Mouse (Mus musculus): ENCODE data around the gene Hadhb. TPM values are rescaled to one million over a fixed set of nuclear protein-coding genes. Genes with fewer than 3 reads are reported as not detected.

Gene Hadhb
- polyA plus RNA-seq, 1 experiment, result 88.1 TPM

GRCm38 (mm10) chr5:30155821-30156629, 977 bp downstream of the Hadhb start:
- TF ChIP-seq CTCF (IDR thresholded peaks at IDR 0.05; ENCODE audit: extremely low read depth, insufficient read length, insufficient replicate concordance, low read depth, low read length), result no peak
- TF ChIP-seq POLR2A (IDR thresholded peaks at IDR 0.05; ENCODE audit: low read depth, low read length), result no peak
- Histone ChIP-seq H3K27me3 (ENCODE audit: control insufficient read depth, insufficient read depth, low read length) (no peaks in the 10 kb centered on the region), H3K36me3 (ENCODE audit: control insufficient read depth, insufficient read depth, low read length) (no peaks in the 10 kb centered on the region), H3K4me3 (ENCODE audit: low read depth, low read length) (peak overlapping the region; percentile 84), H3K4me1 (ENCODE audit: control insufficient read depth, insufficient read depth, insufficient read length, low read length) (no peaks in the 10 kb centered on the region), H3K27ac (ENCODE audit: insufficient read depth, low read depth, low read length) (peak overlapping the region; percentile 89)
- 5% methylated on average over 13 of the region's 13 CpGs for WGBS

- peaks cover 6% of the 10 kb centered on the region; the same call in 1 of the 2 replicates for H3K4me1 ChIP-seq (ENCODE audit: control insufficient read depth, insufficient read depth, insufficient read length, low read length)
- H3K27ac ChIP-seq (ENCODE audit: insufficient read depth, low read depth, low read length), result no peak overlapping the region
- H3K36me3 ChIP-seq (ENCODE audit: control insufficient read depth, insufficient read depth, low read length), result 0 out of 2 replicates have a peak, but pooled peaks cover 2% of the 10 kb centered on the region
- H3K4me3 ChIP-seq (ENCODE audit: low read depth, low read length), result no peak overlapping the region
- WGBS, result 75% methylated on average over 6 of the region's 6 CpGs
- TF ChIP-seq CTCF (IDR thresholded peaks at IDR 0.05; ENCODE audit: extremely low read depth, insufficient read length, insufficient replicate concordance, low read depth, low read length) (no peak), POLR2A (IDR thresholded peaks at IDR 0.05; ENCODE audit: low read depth, low read length) (no peak)
- no peaks in the 10 kb centered on the region for H3K27me3 ChIP-seq (ENCODE audit: control insufficient read depth, insufficient read depth, low read length)
These were observed 4.6 kb downstream of the Hadhb start for GRCm38 (mm10) chr5:30159601-30160000.

- no peak overlapping the region for H3K27ac ChIP-seq (ENCODE audit: insufficient read depth, low read depth, low read length)
- TF ChIP-seq POLR2A (IDR thresholded peaks at IDR 0.05; ENCODE audit: low read depth, low read length), result no peak
- no peak for TF ChIP-seq CTCF (IDR thresholded peaks at IDR 0.05; ENCODE audit: extremely low read depth, insufficient read length, insufficient replicate concordance, low read depth, low read length)
- 33% methylated on average over 1 of the region's 1 CpGs for WGBS
- H3K27me3 ChIP-seq (ENCODE audit: control insufficient read depth, insufficient read depth, low read length), result no peaks in the 10 kb centered on the region
- H3K36me3 ChIP-seq (ENCODE audit: control insufficient read depth, insufficient read depth, low read length), result peaks cover 10% of the 10 kb centered on the region
- no peak overlapping the region for H3K4me3 ChIP-seq (ENCODE audit: low read depth, low read length)
- peaks cover 6% of the 10 kb centered on the region; the same call in 1 of the 2 replicates for H3K4me1 ChIP-seq (ENCODE audit: control insufficient read depth, insufficient read depth, insufficient read length, low read length)
These were observed 6.8 kb downstream of the Hadhb start for GRCm38 (mm10) chr5:30161836-30162235.

GRCm38 (mm10) chr5:30162339-30162738, 7.3 kb downstream of the Hadhb start:
- TF ChIP-seq POLR2A (IDR thresholded peaks at IDR 0.05; ENCODE audit: low read depth, low read length) (no peak), CTCF (IDR thresholded peaks at IDR 0.05; ENCODE audit: extremely low read depth, insufficient read length, insufficient replicate concordance, low read depth, low read length) (no peak)
- Histone ChIP-seq H3K27me3 (ENCODE audit: control insufficient read depth, insufficient read depth, low read length) (no peaks in the 10 kb centered on the region), H3K4me3 (ENCODE audit: low read depth, low read length) (no peak overlapping the region), H3K27ac (ENCODE audit: insufficient read depth, low read depth, low read length) (no peak overlapping the region), H3K4me1 (ENCODE audit: control insufficient read depth, insufficient read depth, insufficient read length, low read length) (peaks cover 6% of the 10 kb centered on the region; the same call in 1 of the 2 replicates), H3K36me3 (ENCODE audit: control insufficient read depth, insufficient read depth, low read length) (peaks cover 10% of the 10 kb centered on the region)
- WGBS, result 33% methylated on average over 6 of the region's 6 CpGs

- Histone ChIP-seq H3K4me3 (ENCODE audit: low read depth, low read length) (no peak overlapping the region), H3K27ac (ENCODE audit: insufficient read depth, low read depth, low read length) (no peak overlapping the region), H3K27me3 (ENCODE audit: control insufficient read depth, insufficient read depth, low read length) (no peaks in the 10 kb centered on the region), H3K36me3 (ENCODE audit: control insufficient read depth, insufficient read depth, low read length) (peaks cover 23% of the 10 kb centered on the region), H3K4me1 (ENCODE audit: control insufficient read depth, insufficient read depth, insufficient read length, low read length) (peaks cover 7% of the 10 kb centered on the region)
- WGBS, result 31% methylated on average over 5 of the region's 5 CpGs
- TF ChIP-seq POLR2A (IDR thresholded peaks at IDR 0.05; ENCODE audit: low read depth, low read length) (no peak), CTCF (IDR thresholded peaks at IDR 0.05; ENCODE audit: extremely low read depth, insufficient read length, insufficient replicate concordance, low read depth, low read length) (no peak)
These were observed 10.3 kb downstream of the Hadhb start for GRCm38 (mm10) chr5:30165234-30165946.

GRCm38 (mm10) chr5:30170303-30170940, 15.4 kb downstream of the Hadhb start:
- no peak overlapping the region for H3K4me3 ChIP-seq (ENCODE audit: low read depth, low read length)
- peaks cover 8% of the 10 kb centered on the region for H3K4me1 ChIP-seq (ENCODE audit: control insufficient read depth, insufficient read depth, insufficient read length, low read length)
- peak overlapping the region; percentile 11 for H3K27ac ChIP-seq (ENCODE audit: insufficient read depth, low read depth, low read length)
- peaks cover 38% of the 10 kb centered on the region for H3K36me3 ChIP-seq (ENCODE audit: control insufficient read depth, insufficient read depth, low read length)
- WGBS, result 37% methylated on average over 5 of the region's 5 CpGs
- TF ChIP-seq CTCF (IDR thresholded peaks at IDR 0.05; ENCODE audit: extremely low read depth, insufficient read length, insufficient replicate concordance, low read depth, low read length), result no peak
- no peak for TF ChIP-seq POLR2A (IDR thresholded peaks at IDR 0.05; ENCODE audit: low read depth, low read length)
- no peaks in the 10 kb centered on the region for H3K27me3 ChIP-seq (ENCODE audit: control insufficient read depth, insufficient read depth, low read length)

Measured in small intestine, adult 2 months (tissue).